Mouse (Mus musculus) small intestine, adult 2 months (tissue): ENCODE results near the gene Fam229a.

Source experiments
- CTCF ChIP-seq: fragments of 200-500 bp; IDR thresholded peaks from 2 replicates; pipeline ENCODE4 v1.5.1; 2012; ENCODE audit warnings: low read depth, mild to moderate bottlenecking, control low read depth, inconsistent platforms, low read length, moderate library complexity, mixed read lengths; ENCODE audit not compliant: insufficient replicate concordance, insufficient read length; ENCODE audit errors: extremely low read depth
- POLR2A ChIP-seq: fragments of 200-500 bp; IDR thresholded peaks from 2 replicates; pipeline ENCODE4 v1.6.1; 2012; ENCODE audit warnings: low read depth, mild to moderate bottlenecking, control low read depth, inconsistent platforms, low read length, moderate library complexity

GRCm38 (mm10) chr4:129463097-129464059 is 27.6 kb upstream of the Fam229a start:
- TF ChIP-seq POLR2A (no peak), CTCF (no peak)
